Mouse (Mus musculus): Measurements from ENCODE around the gene Tspan5.

DNA sequence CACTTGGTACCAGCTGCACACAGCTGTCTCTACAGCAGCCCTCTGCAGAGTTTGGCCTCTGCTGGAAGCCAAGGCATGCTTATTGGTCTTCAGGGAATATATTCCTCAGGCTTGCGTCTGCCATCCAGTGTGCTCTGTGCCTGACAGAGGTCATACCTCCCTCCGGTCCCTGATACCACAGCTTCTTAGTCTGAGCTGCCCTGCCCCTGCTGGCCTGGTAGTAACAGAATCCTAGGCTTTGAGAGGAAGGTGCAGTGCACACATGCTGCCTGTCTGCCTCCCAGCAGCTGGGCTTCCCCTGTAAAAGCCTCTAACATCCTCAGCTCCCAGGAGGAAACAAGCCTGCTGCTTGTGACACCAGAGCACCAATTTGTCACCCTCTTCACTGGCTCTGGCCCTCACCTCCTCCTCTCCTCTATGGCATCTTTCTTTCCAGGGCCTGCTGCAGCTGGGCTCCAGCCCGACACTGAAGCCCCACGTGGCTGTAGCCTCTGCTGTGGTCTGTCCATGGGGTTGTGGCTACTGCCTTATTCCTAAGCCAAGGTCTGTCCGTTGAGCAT, 80.0 kb downstream of the Tspan5 start:
- TF ChIP-seq CTCF (IDR thresholded peaks at IDR 0.05; ENCODE audit: low read depth) (no peak), EP300 (IDR thresholded peaks at IDR 0.05; ENCODE audit: low read depth) (no peak)
